Mouse (Mus musculus): ENCODE results near the gene Cisd1.

DNA sequence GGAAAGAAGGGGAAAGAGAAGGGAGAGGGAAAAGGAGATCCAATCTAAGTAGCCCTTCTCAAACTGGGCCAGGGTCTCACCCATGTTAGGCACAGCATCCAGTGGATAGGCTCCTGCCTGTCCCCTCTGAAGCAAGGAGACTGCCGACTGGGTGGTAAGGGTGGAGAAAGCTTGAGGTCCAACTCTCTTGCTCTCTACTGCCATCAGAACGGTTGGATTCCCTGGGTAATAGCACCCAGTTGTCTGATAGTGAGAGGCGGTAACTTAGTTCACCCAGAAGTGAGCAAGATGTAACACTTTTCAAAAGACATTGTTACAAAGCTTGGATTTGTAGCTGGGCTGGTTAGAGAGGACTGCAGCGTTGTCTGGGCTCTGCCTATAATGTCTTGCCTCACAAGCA lies 51.5 kb downstream of the Cisd1 start:
- TF ChIP-seq CTCF (conservative IDR thresholded peaks at IDR 0.05 in 1 of 2, IDR thresholded peaks at IDR 0.05 in 1 of 2; ENCODE audit: low read depth in 2 of 2, low read length in 2 of 2) (peak in 1 of 2 experiments; percentile 52; a peak in 2 of 4 replicates), POLR2A (IDR thresholded peaks at IDR 0.05; ENCODE audit: low read depth, low read length) (no peak)

Measured in CH12.LX (cell line).